In the genomic region with DNA sequence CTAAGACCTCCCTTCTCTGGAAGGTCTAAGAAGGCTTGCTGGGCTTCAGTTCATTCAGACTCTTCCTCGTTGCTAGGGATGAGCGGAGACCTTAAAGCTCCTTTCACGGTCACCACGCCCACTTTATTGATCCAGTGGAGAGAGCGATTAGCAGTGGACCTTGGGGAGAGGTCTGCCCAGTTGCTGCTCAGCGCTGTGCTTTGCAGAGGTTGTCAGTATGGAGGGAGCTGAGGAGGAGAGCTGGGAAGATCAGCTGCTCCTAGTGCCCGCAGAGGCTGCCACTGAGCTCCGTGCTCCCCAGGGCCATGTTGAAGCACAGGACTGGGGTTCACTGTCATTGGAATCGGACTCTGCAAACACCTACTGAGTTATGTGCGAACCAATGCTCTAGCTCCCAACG, we compare ENCODE assay signal across 16 mouse cellular contexts. TPM values are rescaled to one million over a fixed set of nuclear protein-coding genes. Genes with fewer than 3 reads are reported as not detected.
DNase-seq lines count a peak whose midpoint lies in the region; ATAC-seq lines count a peak whose summit lies in the region.
"Had no signal": no experiment of that assay in that cellular context is flagged by ENCODE, and none has a peak within 500 bp of the region (broad histone marks: within the 10 kb centered on the region; RNA-seq: fewer than 3 reads in every experiment).

No protein-coding gene starts in this region.

- no peak overlapping the region for H3K4me2 ChIP-seq in intestine, embryonic 14.5 days (ENCODE audit: low read length)
- H3K4me2 ChIP-seq in intestine, embryonic 15.5 days (replicated peaks): no peak overlapping the region
- peak overlapping the region; percentile 36 for H3K4me2 ChIP-seq in hindbrain, embryonic 15.5 days
- H3K4me2 ChIP-seq in midbrain, embryonic 12.5 days (replicated peaks): peak overlapping the region; percentile 23
- H3K4me2 ChIP-seq: stomach, embryonic 15.5 days had no signal

- no peaks in the 10 kb centered on the region for H3K9me3 ChIP-seq in intestine, embryonic 14.5 days (ENCODE audit: control insufficient read depth, low read length)
- H3K9me3 ChIP-seq in intestine, embryonic 15.5 days: no peaks in the 10 kb centered on the region
- no peaks in the 10 kb centered on the region for H3K9me3 ChIP-seq in hindbrain, embryonic 15.5 days
- no peaks in the 10 kb centered on the region for H3K9me3 ChIP-seq in midbrain, embryonic 12.5 days
- H3K9me3 ChIP-seq: stomach, embryonic 15.5 days had no signal

- no peak overlapping the region for H3K4me3 ChIP-seq in intestine, embryonic 14.5 days (ENCODE audit: low read depth, low read length)
- H3K4me3 ChIP-seq in intestine, embryonic 15.5 days (replicated peaks): no peak overlapping the region
- H3K4me3 ChIP-seq in hindbrain, embryonic 15.5 days: peak overlapping the region; percentile 9; the same call in 1 of the 2 replicates
- no peak overlapping the region for H3K4me3 ChIP-seq in midbrain, embryonic 12.5 days
- H3K4me3 ChIP-seq: stomach, embryonic 15.5 days had no signal

- intact Hi-C loops in gastrocnemius, postnatal 14 days (cut with DNase I; ENCODE audit: low total_unique reads): no loop called here

- no peaks in the 10 kb centered on the region; the same call in 1 of the 2 replicates for H3K4me1 ChIP-seq in intestine, embryonic 14.5 days (replicated peaks; ENCODE audit: control insufficient read depth, insufficient read depth, low read length)
- H3K4me1 ChIP-seq in intestine, embryonic 15.5 days (replicated peaks): no peaks in the 10 kb centered on the region
- H3K4me1 ChIP-seq in hindbrain, embryonic 15.5 days (replicated peaks): peaks cover 6% of the 10 kb centered on the region
- peaks cover 9% of the 10 kb centered on the region; the same call in 1 of the 2 replicates for H3K4me1 ChIP-seq in midbrain, embryonic 12.5 days
- H3K4me1 ChIP-seq: stomach, embryonic 15.5 days had no signal

- H3K9ac ChIP-seq in intestine, embryonic 14.5 days (ENCODE audit: low read length): no peak overlapping the region
- H3K9ac ChIP-seq in intestine, embryonic 15.5 days: no peak overlapping the region
- no peak overlapping the region for H3K9ac ChIP-seq in hindbrain, embryonic 15.5 days
- H3K9ac ChIP-seq in midbrain, embryonic 12.5 days (replicated peaks): no peak overlapping the region
- H3K9ac ChIP-seq: stomach, embryonic 15.5 days had no signal

- WGBS in intestine, embryonic 14.5 days: 69% methylated on average over 11 of the region's 11 CpGs
- 69% methylated on average over 11 of the region's 11 CpGs for WGBS in intestine, embryonic 15.5 days
- 34% methylated on average over 11 of the region's 11 CpGs for WGBS in hindbrain, embryonic 15.5 days
- 29% methylated on average over 11 of the region's 11 CpGs for WGBS in midbrain, embryonic 12.5 days

- no peaks in the 10 kb centered on the region for H3K27me3 ChIP-seq in intestine, embryonic 14.5 days (replicated peaks; ENCODE audit: control insufficient read depth, insufficient read depth, low read length)
- H3K27me3 ChIP-seq in intestine, embryonic 15.5 days (replicated peaks): no peaks in the 10 kb centered on the region
- no peaks in the 10 kb centered on the region for H3K27me3 ChIP-seq in hindbrain, embryonic 15.5 days
- no peaks in the 10 kb centered on the region for H3K27me3 ChIP-seq in midbrain, embryonic 12.5 days
- H3K27me3 ChIP-seq: stomach, embryonic 15.5 days had no signal

- no peaks in the 10 kb centered on the region for H3K36me3 ChIP-seq in intestine, embryonic 14.5 days (ENCODE audit: control insufficient read depth, insufficient read depth, low read length)
- H3K36me3 ChIP-seq in intestine, embryonic 15.5 days: no peaks in the 10 kb centered on the region
- H3K36me3 ChIP-seq in hindbrain, embryonic 15.5 days: no peaks in the 10 kb centered on the region
- H3K36me3 ChIP-seq in midbrain, embryonic 12.5 days: no peaks in the 10 kb centered on the region
- H3K36me3 ChIP-seq: stomach, embryonic 15.5 days had no signal

- no peak overlapping the region for H3K27ac ChIP-seq in intestine, embryonic 14.5 days (ENCODE audit: low read depth)
- H3K27ac ChIP-seq in intestine, embryonic 15.5 days: no peak overlapping the region
- no peak overlapping the region for H3K27ac ChIP-seq in hindbrain, embryonic 15.5 days (replicated peaks)
- peak overlapping the region; percentile 27 for H3K27ac ChIP-seq in midbrain, embryonic 12.5 days (replicated peaks)
- H3K27ac ChIP-seq: macrophage; stomach, embryonic 15.5 days had no signal

- no peak for DNase-seq in intestine, embryonic 14.5 days (ENCODE audit: low spot score)
- peak; percentile 32 for DNase-seq in retina, postnatal 1 day
- no peak for DNase-seq in gastrocnemius, postnatal 14 days
- DNase-seq in right cerebral cortex, adult 18-20 months: no peak
- DNase-seq: cerebellum, adult 8-10 months; heart, postnatal 14 days; kidney, adult 8-10 months; lung, adult 18-20 months; thymus, postnatal 25 days had no signal

- 0 out of 2 replicates have a peak, but pooled peaks have one; percentile 36 for ATAC-seq in intestine, embryonic 14.5 days (replicated peaks; ENCODE audit: low FRiP score, low TSS enrichment, low read depth)
- ATAC-seq in intestine, embryonic 15.5 days: no peak
- peak; percentile 59; the same call in 1 of the 2 replicates for ATAC-seq in hindbrain, embryonic 15.5 days (ENCODE audit: low FRiP score, low read depth)
- peak; percentile 72; the same call in 1 of the 2 replicates for ATAC-seq in midbrain, embryonic 12.5 days (ENCODE audit: low FRiP score, low read depth)
- ATAC-seq: activated CD4-positive, CD25-positive, alpha-beta regulatory T cell, adult 4 months; CD4-positive, CD25-positive, alpha-beta regulatory T cell, adult 4 months had no signal

RNA-seq across cellular contexts. Expression of a gene that starts 17.0 kb away (rescaled TPM):
- polyA plus RNA-seq in intestine, embryonic 14.5 days (2014; fragmentation: Nextera tagmentation; extraction: Ambion mirVana): 8.8 and 10.9 TPM in 2 replicates
- 8.1 and 9.6 TPM in 2 replicates for polyA plus RNA-seq in intestine, embryonic 15.5 days (2015; fragmentation: Nextera tagmentation; extraction: Ambion mirVana)
- 36.6 and 37.7 TPM in 2 replicates for polyA plus RNA-seq in hindbrain, embryonic 15.5 days (2015; fragmentation: Nextera tagmentation; extraction: Ambion mirVana)
- polyA plus RNA-seq in midbrain, embryonic 12.5 days (2016; fragmentation: Nextera tagmentation; extraction: Ambion mirVana): 21.4 and 32.0 TPM in 2 replicates
- 1 to 10 TPM in 1 of 2 experiments, under 1 TPM in 1; 0.71 to 1.1 TPM for total RNA-seq in gastrocnemius, postnatal 14 days (2021)

Comparison
In these comparisons a context has a peak if more than half of its experiments do, and no peak if none do; other contexts are left out.
1. H3K4me2 ChIP-seq: peak in hindbrain, embryonic 15.5 days (single experiment) and midbrain, embryonic 12.5 days (single experiment); none in intestine, embryonic 14.5 days (single experiment) and intestine, embryonic 15.5 days (single experiment).